Mouse (Mus musculus) gastrocnemius, adult 2 months (tissue): ENCODE measurements around the gene Jazf1. TPM values are rescaled to one million over a fixed set of nuclear protein-coding genes. Genes with fewer than 3 reads are reported as not detected.

Experiments used
- DNase-seq: peaks from one replicate; pipeline ENCODE4 v3.0.0; 2022
- H3K27ac ChIP-seq: fragments of 200-600 bp; 2 replicates; pipeline ENCODE4 v1.8.1; 2022; ENCODE audit warnings: mild to moderate bottlenecking
- H3K4me3 ChIP-seq: fragments of 200-600 bp; 2 replicates; pipeline ENCODE4 v1.8.1; 2022; ENCODE audit warnings: mild to moderate bottlenecking, moderate library complexity
- CTCF ChIP-seq: fragments of 200-600 bp; IDR thresholded peaks from 2 replicates; pipeline ENCODE4 v1.8.1; 2022; ENCODE audit warnings: antibody characterized with exemption, mild to moderate bottlenecking, moderate library complexity
- intact Hi-C: fragments of 180-260 bp; cut with DNase I; formaldehyde crosslinking; loops from one replicate; pipeline ENCODE4 v1.15.1; 2025
- total RNA-seq, 2 experiments: library from RNA; stranded (reverse); gene quantifications; 2 replicates each; pipeline ENCODE4 v1.2.3; 2021

Jazf1 gene
- total RNA-seq, 2 experiments from 2014 or later, result 0.43 to 1.1 TPM

- intact Hi-C loops, result no loop called here
- no peak overlapping the region for H3K4me3 ChIP-seq
- no peak for DNase-seq
- H3K27ac ChIP-seq, result no peak overlapping the region
- TF ChIP-seq CTCF, result no peak
Observed at GRCm38 (mm10) chr6:52962600-52963429, 105.6 kb downstream of the Jazf1 start.

GRCm38 (mm10) chr6:52961660-52962490, 106.6 kb downstream of the Jazf1 start:
- intact Hi-C loops, result no loop called here
- H3K27ac ChIP-seq, result no peak overlapping the region

GRCm38 (mm10) chr6:52957730-52958129, 110.7 kb downstream of the Jazf1 start:
- intact Hi-C loops, result no loop called here
- TF ChIP-seq CTCF, result no peak; the same call in 1 of the 2 replicates
- Histone ChIP-seq H3K4me3 (no peak overlapping the region), H3K27ac (no peak overlapping the region)
- DNase-seq, result peak; percentile 75

More at GRCm38 (mm10) chr6:52961660-52962490, 106.6 kb downstream of the Jazf1 start:
- TF ChIP-seq CTCF, result no peak
- DNase-seq, result no peak
- H3K4me3 ChIP-seq, result no peak overlapping the region

GRCm38 (mm10) chr6:52956131-52956530, 112.3 kb downstream of the Jazf1 start:
- intact Hi-C loops, result no loop called here
- no peak overlapping the region for H3K27ac ChIP-seq
- no peak for DNase-seq
- no peak for TF ChIP-seq CTCF
- no peak overlapping the region for H3K4me3 ChIP-seq

GRCm38 (mm10) chr6:52955304-52955703, 113.1 kb downstream of the Jazf1 start:
- TF ChIP-seq CTCF, result no peak
- intact Hi-C loops, result no loop called here
- Histone ChIP-seq H3K4me3 (no peak overlapping the region), H3K27ac (peak overlapping the region; percentile 58)
- DNase-seq, result no peak

GRCm38 (mm10) chr6:52954861-52955260, 113.6 kb downstream of the Jazf1 start:
- intact Hi-C loops, result no loop called here
- TF ChIP-seq CTCF, result no peak
- no peak overlapping the region for H3K4me3 ChIP-seq
- DNase-seq, result no peak
- H3K27ac ChIP-seq, result peak overlapping the region; percentile 58

- Histone ChIP-seq H3K4me3 (no peak overlapping the region), H3K27ac (peak overlapping the region; percentile 58)
- DNase-seq, result peak; percentile 49
- TF ChIP-seq CTCF, result no peak
- intact Hi-C loops, result no loop called here
Observed at GRCm38 (mm10) chr6:52954441-52954840, 114.0 kb downstream of the Jazf1 start.

- Histone ChIP-seq H3K27ac (no peak overlapping the region), H3K4me3 (no peak overlapping the region)
- TF ChIP-seq CTCF, result no peak
- intact Hi-C loops, result no loop called here
- no peak for DNase-seq
Observed at GRCm38 (mm10) chr6:52952526-52952900, 115.9 kb downstream of the Jazf1 start.

- no peak for TF ChIP-seq CTCF
Observed at GRCm38 (mm10) chr6:52951871-52952525, 116.4 kb downstream of the Jazf1 start.

GRCm38 (mm10) chr6:52950371-52950770, 118.1 kb downstream of the Jazf1 start:
- Histone ChIP-seq H3K4me3 (no peak overlapping the region), H3K27ac (no peak overlapping the region)
- intact Hi-C loops, result no loop called here
- no peak for DNase-seq
- no peak for TF ChIP-seq CTCF

More at GRCm38 (mm10) chr6:52951871-52952525, 116.4 kb downstream of the Jazf1 start:
- intact Hi-C loops, result no loop called here
- H3K4me3 ChIP-seq, result no peak overlapping the region
- H3K27ac ChIP-seq, result no peak overlapping the region
- DNase-seq, result no peak

- DNase-seq, result no peak
- H3K4me3 ChIP-seq, result no peak overlapping the region
- no peak overlapping the region for H3K27ac ChIP-seq
- intact Hi-C loops, result no loop called here
- no peak for TF ChIP-seq CTCF
Observed at GRCm38 (mm10) chr6:52942534-52942933, 125.9 kb downstream of the Jazf1 start.

- Histone ChIP-seq H3K4me3 (no peak overlapping the region), H3K27ac (no peak overlapping the region)
- DNase-seq, result no peak
- intact Hi-C loops, result no loop called here
- TF ChIP-seq CTCF, result no peak
Observed at GRCm38 (mm10) chr6:52942101-52942500, 126.3 kb downstream of the Jazf1 start.

GRCm38 (mm10) chr6:52937916-52938315, 130.5 kb downstream of the Jazf1 start:
- no peak for TF ChIP-seq CTCF
- H3K27ac ChIP-seq, result no peak overlapping the region
- H3K4me3 ChIP-seq, result no peak overlapping the region
- intact Hi-C loops, result no loop called here
- DNase-seq, result no peak
